Mouse (Mus musculus): ENCODE data around the gene Stk19. TPM values are rescaled to one million over a fixed set of nuclear protein-coding genes. Genes with fewer than 3 reads are reported as not detected.
"Not testable (repeated sequence)": the region's sequence is repeated elsewhere in the genome, so short reads cannot be mapped to it uniquely, and the experiment has no call there.

The Stk19 gene
- polyA plus RNA-seq, 1 experiment from 2014 or later = 33.8 TPM

DNA sequence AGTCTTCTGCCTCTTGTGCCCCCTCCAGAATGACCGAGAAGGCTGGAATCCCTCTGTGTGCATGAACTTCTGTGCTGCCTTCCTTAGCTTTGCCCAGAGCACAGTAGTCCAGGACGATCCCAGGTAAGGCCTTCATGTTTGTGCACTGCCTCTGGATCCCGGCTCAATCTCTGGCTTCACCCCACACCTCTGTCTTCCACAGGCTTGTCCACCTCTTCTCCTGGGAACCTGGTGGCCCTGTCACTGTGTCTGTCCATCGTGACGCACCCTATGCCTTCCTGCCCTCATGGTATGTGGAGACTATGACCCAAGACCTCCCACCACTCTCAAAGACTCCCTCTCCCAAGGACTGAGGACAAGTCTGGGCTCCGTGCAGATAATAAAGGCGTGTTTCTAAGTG, 2.0 kb upstream of the Stk19 start:
- Histone ChIP-seq H3K27me3 (no peaks in the 10 kb centered on the region), H3K4me1 (peaks cover 24% of the 10 kb centered on the region), H3K9me3 (replicated peaks) (no peaks in the 10 kb centered on the region), H3K9ac (no peak overlapping the region), H3K4me2 (replicated peaks) (no peak overlapping the region), H3K36me3 (peaks cover 54% of the 10 kb centered on the region), H3K27ac (replicated peaks) (no peak overlapping the region), H3K4me3 (replicated peaks) (no peak overlapping the region)
- WGBS = 89% methylated on average over 7 of the region's 7 CpGs
- no peak for ATAC-seq (ENCODE audit: insufficient number of reproducible peaks, low FRiP score, low TSS enrichment, low read depth)

DNA sequence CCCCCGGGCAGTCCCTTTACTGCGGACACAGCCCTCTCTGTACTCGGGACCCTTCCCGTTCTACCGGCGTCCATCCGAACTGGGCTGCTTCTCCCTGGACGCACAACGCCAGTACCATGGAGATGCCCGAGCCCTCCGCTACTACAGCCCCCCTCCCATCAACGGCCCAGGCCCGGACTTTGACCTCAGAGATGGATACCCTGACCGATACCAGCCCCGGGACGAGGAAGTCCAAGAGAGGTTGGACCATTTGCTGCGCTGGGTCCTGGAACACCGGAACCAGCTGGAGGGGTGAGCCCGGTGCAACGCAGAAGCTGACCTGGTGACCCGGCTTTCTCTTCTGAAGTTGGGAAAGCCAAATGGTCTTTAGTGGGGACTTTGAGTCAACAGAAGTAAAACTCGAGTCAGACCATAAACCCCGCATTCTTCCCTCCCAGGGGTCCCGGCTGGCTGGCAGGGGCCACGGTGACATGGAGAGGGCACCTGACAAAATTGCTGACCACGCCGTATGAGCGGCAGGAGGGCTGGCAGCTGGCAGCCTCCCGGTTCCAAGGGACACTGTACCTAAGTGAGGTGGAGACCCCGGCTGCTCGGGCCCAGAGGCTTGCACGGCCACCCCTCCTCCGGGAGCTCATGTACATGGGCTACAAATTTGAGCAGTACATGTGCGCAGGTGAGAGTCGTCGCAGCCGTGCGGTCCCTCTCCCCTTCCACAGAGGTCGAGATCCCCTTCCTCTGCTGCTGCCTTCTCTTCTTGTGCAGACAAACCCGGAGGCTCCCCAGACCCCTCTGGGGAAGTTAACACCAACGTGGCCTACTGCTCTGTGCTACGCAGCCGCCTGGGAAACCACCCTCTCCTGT, 949 bp upstream of the Stk19 start:
- Histone ChIP-seq H3K9ac (peak overlapping the region; percentile 73), H3K27me3 (no peaks in the 10 kb centered on the region), H3K36me3 (peaks cover 50% of the 10 kb centered on the region), H3K27ac (replicated peaks) (peak overlapping the region; percentile 86), H3K9me3 (replicated peaks) (no peaks in the 10 kb centered on the region), H3K4me3 (replicated peaks) (peak overlapping the region; percentile 86), H3K4me1 (peaks cover 24% of the 10 kb centered on the region), H3K4me2 (replicated peaks) (peak overlapping the region; percentile 99)
- no peak for ATAC-seq (ENCODE audit: insufficient number of reproducible peaks, low FRiP score, low TSS enrichment, low read depth)
- WGBS = 36% methylated on average over 43 of the region's 43 CpGs

DNA sequence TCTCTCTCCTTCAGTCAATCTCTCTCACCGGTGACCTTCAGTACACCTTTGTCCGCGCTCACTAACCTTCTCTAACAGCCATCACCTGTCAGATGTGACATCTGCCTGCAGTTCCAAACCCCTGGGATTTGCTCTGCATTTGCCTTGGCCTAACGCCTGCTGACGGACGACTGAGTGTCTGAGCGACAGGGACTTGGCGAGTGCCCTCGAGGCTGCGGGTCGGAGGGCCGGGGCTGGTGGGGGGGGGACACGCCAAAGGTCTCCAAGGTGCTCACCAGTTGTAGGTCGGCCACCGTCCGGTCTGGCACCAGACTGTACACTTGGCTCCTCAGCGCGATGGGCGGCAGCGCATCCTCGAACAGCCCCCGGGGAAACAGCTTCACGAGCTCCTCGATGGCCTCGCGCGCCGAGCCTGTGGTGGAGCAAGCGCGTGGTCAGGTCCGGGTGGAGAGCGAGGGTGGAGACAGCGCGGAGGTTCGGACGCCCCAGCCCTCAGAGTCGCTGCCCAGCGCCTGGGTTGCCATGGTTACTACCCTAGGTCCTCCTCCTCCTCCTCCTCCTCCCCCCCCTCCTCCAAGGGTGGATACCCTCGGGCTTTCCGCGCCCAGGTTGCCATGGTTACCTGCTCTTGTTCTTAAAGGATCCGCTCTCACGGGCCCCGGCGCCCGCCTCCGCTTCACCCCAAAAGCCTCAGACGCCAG, 440 bp downstream of the Stk19 start:
- peak; percentile 65 for ATAC-seq (ENCODE audit: insufficient number of reproducible peaks, low FRiP score, low TSS enrichment, low read depth)
- peaks cover 24% of the 10 kb centered on the region for H3K4me1 ChIP-seq
- H3K36me3 ChIP-seq = peaks cover 45% of the 10 kb centered on the region
- peak overlapping the region; percentile 99 for H3K4me2 ChIP-seq (replicated peaks)
- H3K27me3 ChIP-seq = no peaks in the 10 kb centered on the region
- H3K27ac ChIP-seq (replicated peaks) = peak overlapping the region; percentile 86
- no peaks in the 10 kb centered on the region for H3K9me3 ChIP-seq (replicated peaks)
- H3K9ac ChIP-seq = peak overlapping the region; percentile 73
- WGBS = 3% methylated on average over 48 of the region's 48 CpGs
- peak overlapping the region; percentile 86 for H3K4me3 ChIP-seq (replicated peaks)

DNA sequence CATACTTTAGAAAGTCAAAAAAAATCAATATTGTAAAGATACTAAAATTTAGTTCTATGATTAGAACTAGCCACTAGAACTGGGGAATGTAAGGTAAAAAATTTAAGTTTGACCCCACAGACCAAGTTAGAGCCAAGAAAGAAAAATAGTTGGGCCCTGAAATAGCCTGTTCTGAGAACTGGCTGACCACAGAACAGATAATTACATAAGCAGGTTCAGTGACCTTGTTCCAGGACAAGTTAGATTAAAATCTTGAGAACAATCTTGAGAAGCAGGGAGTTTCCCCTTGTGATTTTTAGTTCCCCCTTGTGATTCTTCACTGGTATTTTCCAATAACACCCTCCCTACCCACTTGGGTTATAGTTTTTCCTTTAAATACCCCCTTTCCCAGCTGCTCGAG, 6.0 kb downstream of the Stk19 start:
- WGBS = 88% methylated on average over 1 of the region's 1 CpGs
- not testable (repeated sequence) for ATAC-seq (ENCODE audit: insufficient number of reproducible peaks, low FRiP score, low TSS enrichment, low read depth); H3K9ac ChIP-seq; H3K27me3 ChIP-seq; H3K4me1 ChIP-seq; H3K27ac ChIP-seq (replicated peaks); H3K4me3 ChIP-seq (replicated peaks); H3K4me2 ChIP-seq (replicated peaks); H3K9me3 ChIP-seq (replicated peaks)
- peaks cover 70% of the 10 kb centered on the region for H3K36me3 ChIP-seq

DNA sequence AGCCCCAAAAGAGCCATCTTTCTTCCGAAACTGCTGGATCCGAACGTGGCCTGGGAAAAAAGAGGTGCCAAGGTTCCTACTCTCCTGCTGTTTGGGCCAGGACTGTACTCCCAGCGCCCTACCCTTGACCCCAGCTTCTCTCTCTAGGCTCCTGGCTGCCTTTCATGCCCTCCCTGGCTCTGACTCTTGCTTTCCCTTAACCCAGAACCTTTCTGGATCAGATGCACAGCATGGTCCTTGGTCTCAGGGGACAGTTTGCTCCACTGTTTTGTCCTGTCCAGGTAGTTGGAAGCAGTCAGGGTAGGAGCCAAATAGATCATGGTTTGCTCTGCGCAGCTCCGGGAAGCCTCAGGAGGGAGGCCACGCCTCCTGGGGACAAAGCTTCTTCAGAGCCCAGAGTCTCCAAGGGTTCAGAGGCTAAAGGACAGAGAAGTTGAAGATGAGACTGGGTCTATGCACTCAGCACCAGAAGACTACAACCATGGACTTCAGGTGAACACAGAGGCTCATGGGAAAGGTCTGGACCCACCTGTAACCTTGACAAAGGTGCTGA, 21.9 kb downstream of the Stk19 start:
- H3K36me3 ChIP-seq = no peaks in the 10 kb centered on the region
- H3K27ac ChIP-seq (replicated peaks) = no peak overlapping the region
- H3K4me1 ChIP-seq = no peaks in the 10 kb centered on the region
- H3K9ac ChIP-seq = no peak overlapping the region
- H3K4me2 ChIP-seq (replicated peaks) = no peak overlapping the region
- WGBS = 83% methylated on average over 7 of the region's 7 CpGs
- no peaks in the 10 kb centered on the region for H3K27me3 ChIP-seq
- no peak overlapping the region for H3K4me3 ChIP-seq (replicated peaks)
- ATAC-seq (ENCODE audit: insufficient number of reproducible peaks, low FRiP score, low TSS enrichment, low read depth) = no peak
- H3K9me3 ChIP-seq (replicated peaks) = no peaks in the 10 kb centered on the region

DNA sequence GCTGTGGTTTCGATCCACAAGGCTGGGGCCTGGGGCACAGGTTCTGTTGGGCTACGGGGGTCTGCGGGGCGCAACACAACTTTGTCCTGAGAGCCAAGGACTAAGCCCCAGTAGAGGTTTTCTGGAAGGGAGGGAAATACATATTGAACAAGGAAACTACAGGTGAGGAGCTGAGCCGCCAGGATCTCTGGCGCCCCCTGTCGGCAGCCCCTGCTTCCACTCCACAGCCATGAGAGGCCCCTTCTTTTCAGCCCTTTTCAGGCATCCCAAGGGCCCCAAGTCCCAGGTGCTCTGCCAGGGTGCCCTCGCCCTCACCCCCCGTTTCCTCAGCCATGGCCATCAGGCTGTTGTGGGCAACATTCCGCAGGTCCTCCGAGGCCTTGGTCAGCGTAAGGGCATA, 23.0 kb downstream of the Stk19 start:
- H3K4me1 ChIP-seq; H3K9ac ChIP-seq; H3K36me3 ChIP-seq; H3K9me3 ChIP-seq (replicated peaks); H3K4me2 ChIP-seq (replicated peaks); H3K27ac ChIP-seq (replicated peaks); H3K4me3 ChIP-seq (replicated peaks); H3K27me3 ChIP-seq; ATAC-seq (ENCODE audit: insufficient number of reproducible peaks, low FRiP score, low TSS enrichment, low read depth): not testable (repeated sequence)
- WGBS = 59% methylated on average over 12 of the region's 12 CpGs

DNA sequence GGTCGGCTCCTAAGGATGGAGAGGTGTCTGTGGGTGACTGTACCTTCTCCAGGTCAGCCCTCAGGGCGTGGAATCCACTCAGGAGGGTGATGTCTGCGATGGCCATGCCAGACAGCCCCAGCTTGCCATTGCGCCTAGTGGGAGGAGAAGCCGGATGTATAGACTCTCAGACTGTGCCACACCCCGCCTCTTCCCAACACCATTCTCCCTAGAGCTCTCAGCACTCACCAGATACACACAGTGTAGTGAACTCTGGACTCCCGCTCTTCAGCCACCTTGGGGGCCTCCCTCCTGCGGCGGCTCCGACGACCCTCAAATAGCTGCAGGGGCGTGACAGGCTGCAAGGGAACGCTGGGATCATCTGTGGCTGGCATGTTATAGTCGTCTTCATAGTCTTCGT, 25.5 kb downstream of the Stk19 start:
- H3K4me1 ChIP-seq = no peaks in the 10 kb centered on the region
- no peak overlapping the region for H3K4me3 ChIP-seq (replicated peaks)
- H3K4me2 ChIP-seq (replicated peaks) = no peak overlapping the region
- H3K27me3 ChIP-seq = no peaks in the 10 kb centered on the region
- no peak for ATAC-seq (ENCODE audit: insufficient number of reproducible peaks, low FRiP score, low TSS enrichment, low read depth)
- 69% methylated on average over 15 of the region's 15 CpGs for WGBS
- H3K9me3 ChIP-seq (replicated peaks) = no peaks in the 10 kb centered on the region
- no peak overlapping the region for H3K9ac ChIP-seq
- no peak overlapping the region for H3K27ac ChIP-seq (replicated peaks)
- no peaks in the 10 kb centered on the region for H3K36me3 ChIP-seq

DNA sequence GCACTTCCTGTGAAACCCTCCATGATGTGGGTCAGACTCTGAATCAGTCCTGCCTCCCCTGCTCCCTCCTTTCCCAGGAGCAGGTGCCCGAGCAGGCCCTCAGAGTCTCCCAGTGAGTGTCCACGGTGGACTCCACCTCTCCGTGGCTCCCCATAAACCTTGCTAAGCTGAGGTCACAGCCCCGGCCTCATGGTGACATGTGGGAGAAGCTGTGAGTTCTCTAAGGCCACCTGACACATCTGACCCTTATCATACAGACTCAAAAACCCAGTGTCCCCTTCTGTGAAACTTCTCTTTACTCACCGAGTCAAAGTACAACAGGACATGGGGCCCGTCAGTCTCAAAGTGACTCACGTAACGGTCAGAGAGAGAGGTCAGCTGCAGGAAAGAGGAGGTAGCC, 25.9 kb downstream of the Stk19 start:
- 86% methylated on average over 8 of the region's 8 CpGs for WGBS
- not testable (repeated sequence) for H3K9ac ChIP-seq; ATAC-seq (ENCODE audit: insufficient number of reproducible peaks, low FRiP score, low TSS enrichment, low read depth)

DNA sequence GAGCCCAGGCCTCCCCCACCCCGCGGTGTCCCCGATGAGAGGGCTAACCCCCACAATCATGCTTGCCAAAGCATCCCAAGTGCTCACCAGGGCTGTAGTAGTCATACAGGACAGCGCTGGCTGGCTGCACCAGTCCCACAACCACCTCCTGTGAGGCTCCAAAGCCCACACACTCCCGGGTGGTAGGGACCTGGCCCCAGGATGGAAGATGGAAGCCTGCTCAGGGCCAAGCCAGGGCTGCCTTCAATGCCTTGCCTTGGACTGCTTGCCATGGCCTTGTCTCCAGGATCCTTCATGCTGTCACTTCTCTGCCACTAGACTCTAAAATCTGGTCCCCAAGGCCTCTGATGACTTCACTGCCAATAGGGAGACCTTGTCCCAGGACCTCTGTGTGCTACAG, 26.3 kb downstream of the Stk19 start:
- not testable (repeated sequence) for H3K27ac ChIP-seq (replicated peaks); H3K4me2 ChIP-seq (replicated peaks); H3K27me3 ChIP-seq; H3K9ac ChIP-seq; H3K36me3 ChIP-seq; H3K9me3 ChIP-seq (replicated peaks); H3K4me3 ChIP-seq (replicated peaks); ATAC-seq (ENCODE audit: insufficient number of reproducible peaks, low FRiP score, low TSS enrichment, low read depth); H3K4me1 ChIP-seq
- WGBS = 89% methylated on average over 5 of the region's 5 CpGs

More for the DNA sequence above, 25.9 kb downstream of the Stk19 start:
- not testable (repeated sequence) for H3K4me3 ChIP-seq (replicated peaks); H3K36me3 ChIP-seq; H3K27ac ChIP-seq (replicated peaks); H3K9me3 ChIP-seq (replicated peaks); H3K4me2 ChIP-seq (replicated peaks); H3K27me3 ChIP-seq; H3K4me1 ChIP-seq

DNA sequence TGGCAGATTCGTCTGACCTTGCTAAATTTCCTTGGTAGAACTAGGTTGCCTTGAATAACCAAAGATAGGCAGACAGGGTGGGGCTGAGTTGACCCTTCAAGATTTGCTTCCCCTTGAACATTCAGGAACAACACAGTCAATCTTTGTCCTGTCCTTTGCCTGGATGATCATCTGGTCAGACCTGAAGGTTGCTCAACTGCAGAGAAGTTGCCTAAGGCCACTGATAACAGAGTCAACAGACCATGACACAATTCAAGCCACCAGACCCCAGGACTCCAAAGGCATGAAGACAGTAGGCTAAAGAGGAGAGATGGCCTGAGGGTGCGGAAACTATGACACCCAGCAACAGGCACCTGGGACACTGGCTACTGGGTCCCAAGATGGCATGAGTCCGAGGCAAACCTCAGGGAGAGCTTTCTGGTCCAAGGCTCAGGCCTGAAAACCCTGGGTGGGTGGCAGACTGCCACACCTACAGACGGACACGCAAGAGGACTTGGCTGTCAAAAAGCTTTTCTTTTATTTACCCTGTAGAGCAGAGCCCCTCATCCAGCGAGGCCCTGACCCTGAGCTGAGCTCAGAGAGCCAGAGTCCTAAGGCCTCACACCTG, 28.0 kb downstream of the Stk19 start:
- Histone ChIP-seq H3K4me3 (replicated peaks) (no peak overlapping the region), H3K4me2 (replicated peaks) (no peak overlapping the region), H3K27me3 (no peaks in the 10 kb centered on the region), H3K27ac (replicated peaks) (no peak overlapping the region), H3K4me1 (no peaks in the 10 kb centered on the region), H3K9ac (no peak overlapping the region), H3K36me3 (no peaks in the 10 kb centered on the region), H3K9me3 (replicated peaks) (peaks cover 9% of the 10 kb centered on the region; the same call in 1 of the 2 replicates)
- WGBS = 81% methylated on average over 6 of the region's 6 CpGs
- ATAC-seq (ENCODE audit: insufficient number of reproducible peaks, low FRiP score, low TSS enrichment, low read depth) = no peak

DNA sequence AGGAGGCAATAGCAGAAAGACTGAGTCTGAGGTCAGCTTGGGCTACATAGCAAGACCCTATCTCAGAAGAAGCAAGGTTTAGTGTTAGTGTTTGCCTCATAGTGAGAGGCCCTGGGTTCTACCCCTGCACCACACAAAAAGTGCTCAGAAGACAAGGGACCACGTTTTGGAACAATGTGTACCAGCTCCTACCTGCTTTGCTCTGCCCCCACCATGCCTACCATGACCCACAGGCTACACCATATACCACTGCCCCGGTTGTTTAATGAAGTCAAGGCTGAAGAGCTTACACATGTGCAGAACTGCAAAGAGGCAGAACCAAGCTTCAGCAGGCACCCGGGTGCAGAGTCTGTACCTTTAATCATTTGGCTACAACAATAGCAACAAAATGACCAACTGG, 29.6 kb downstream of the Stk19 start:
- Histone ChIP-seq H3K4me2 (replicated peaks) (no peak overlapping the region), H3K27me3 (no peaks in the 10 kb centered on the region), H3K4me1 (no peaks in the 10 kb centered on the region), H3K4me3 (replicated peaks) (no peak overlapping the region), H3K27ac (replicated peaks) (no peak overlapping the region), H3K36me3 (no peaks in the 10 kb centered on the region), H3K9me3 (replicated peaks) (peaks cover 9% of the 10 kb centered on the region; the same call in 1 of the 2 replicates), H3K9ac (no peak overlapping the region)
- WGBS = 60% methylated on average over 3 of the region's 3 CpGs
- ATAC-seq (ENCODE audit: insufficient number of reproducible peaks, low FRiP score, low TSS enrichment, low read depth) = no peak
